Mouse (Mus musculus) brown adipose tissue, adult 24 weeks (tissue): ENCODE data around the gene Clip2. TPM values are rescaled to one million over a fixed set of nuclear protein-coding genes. Genes with fewer than 3 reads are reported as not detected.

Source experiments
- H3K27ac ChIP-seq: fragments of 200-500 bp; replicated peaks from 2 replicates; pipeline ENCODE4 v1.5.1; 2012; ENCODE audit warnings: low read depth, mild to moderate bottlenecking, low read length
- H3K4me1 ChIP-seq: fragments of 200-500 bp; 2 replicates; pipeline ENCODE4 v1.6.1; 2012; ENCODE audit warnings: low read length, mixed read lengths; ENCODE audit not compliant: control insufficient read depth, insufficient read depth, insufficient read length
- H3K4me3 ChIP-seq: fragments of 200-500 bp; 2 replicates; pipeline ENCODE4 v1.5.1; 2012; ENCODE audit warnings: low read depth, mild to moderate bottlenecking, low read length, moderate library complexity; ENCODE audit not compliant: insufficient read depth
- polyA plus RNA-seq: library from polyadenylated mRNA; stranded (reverse); fragments of >200 nt; gene quantifications from 2 replicates; pipeline ENCODE4 v1.2.4, GENCODE M21; 2012; ENCODE audit not compliant: missing spikeins, insufficient read depth, insufficient read length

The Clip2 gene
- polyA plus RNA-seq, 1 experiment: 6.9 TPM

GRCm38 (mm10) chr5:134549640-134550168 is 2.5 kb downstream of the Clip2 start:
- Histone ChIP-seq H3K4me3 (no peak overlapping the region), H3K27ac (no peak overlapping the region), H3K4me1 (peaks cover 13% of the 10 kb centered on the region)

DNA sequence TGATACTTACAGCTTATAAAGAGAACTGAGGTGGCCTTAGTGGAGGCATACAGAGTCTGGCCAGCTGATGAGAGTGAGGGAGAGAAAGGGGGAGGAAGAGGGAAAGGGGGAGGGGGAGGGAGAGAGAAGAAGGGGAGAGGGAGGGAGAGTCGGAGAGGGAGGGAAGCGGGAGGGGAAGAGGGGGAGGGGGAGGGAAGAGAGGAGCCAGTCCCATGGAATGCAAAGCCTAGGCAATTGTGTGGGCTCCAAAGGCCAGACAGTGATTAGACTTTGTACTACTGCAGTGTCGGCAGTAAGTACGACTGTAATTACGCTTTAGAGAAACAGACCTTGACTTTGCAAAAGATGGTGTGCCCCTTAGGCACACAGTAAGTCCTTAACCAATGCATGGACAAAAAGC is 3.9 kb downstream of the Clip2 start:
- Histone ChIP-seq H3K27ac (no peak overlapping the region), H3K4me3 (no peak overlapping the region)

GRCm38 (mm10) chr5:134546790-134547189 is 5.4 kb downstream of the Clip2 start:
- no peak overlapping the region for H3K4me3 ChIP-seq
- no peak overlapping the region for H3K27ac ChIP-seq
- peaks cover 22% of the 10 kb centered on the region for H3K4me1 ChIP-seq

More for the DNA sequence above, 3.9 kb downstream of the Clip2 start:
- peaks cover 20% of the 10 kb centered on the region for H3K4me1 ChIP-seq

GRCm38 (mm10) chr5:134545242-134545629 is 7.0 kb downstream of the Clip2 start:
- H3K27ac ChIP-seq: no peak overlapping the region
- no peak overlapping the region for H3K4me3 ChIP-seq
- peaks cover 30% of the 10 kb centered on the region for H3K4me1 ChIP-seq

DNA sequence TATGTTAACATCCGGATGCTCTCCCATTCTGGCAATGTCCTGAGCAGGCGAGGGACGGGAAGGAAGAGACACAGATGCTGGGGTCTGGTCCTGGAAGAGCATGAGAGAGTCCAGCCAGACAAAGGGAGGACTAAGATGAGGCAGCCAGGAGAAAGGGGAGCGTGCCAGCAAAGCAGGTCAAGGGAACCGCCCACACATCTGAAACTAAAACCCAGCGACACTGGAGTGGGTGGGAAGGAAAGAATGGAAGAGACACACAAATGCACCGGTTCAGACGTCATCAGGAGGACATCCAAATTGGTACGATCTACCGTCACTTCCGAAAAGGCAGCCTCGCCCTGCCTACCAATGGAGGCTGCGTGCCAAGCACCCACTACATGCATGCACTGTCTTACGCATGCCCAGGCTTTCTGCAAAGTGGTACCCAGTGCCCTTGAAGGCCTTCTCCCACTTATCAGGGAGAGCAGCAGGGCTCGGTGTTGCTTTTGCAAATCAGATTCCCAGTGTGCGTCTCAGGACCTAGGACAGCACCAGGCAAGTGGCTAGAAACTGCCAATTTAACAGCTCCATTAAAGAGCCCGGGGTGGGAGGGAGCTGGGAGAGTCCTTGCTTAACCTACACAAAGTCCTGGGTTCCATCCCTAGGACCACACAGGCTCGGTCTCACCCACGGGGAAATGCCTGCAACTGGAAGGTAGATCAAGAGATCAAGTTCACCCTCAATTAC is 7.6 kb downstream of the Clip2 start:
- peak overlapping the region; percentile 6 for H3K27ac ChIP-seq
- H3K4me1 ChIP-seq: peaks cover 34% of the 10 kb centered on the region
- no peak overlapping the region for H3K4me3 ChIP-seq

GRCm38 (mm10) chr5:134541640-134542039 is 10.6 kb downstream of the Clip2 start:
- Histone ChIP-seq H3K4me3 (no peak overlapping the region), H3K4me1 (peaks cover 39% of the 10 kb centered on the region), H3K27ac (peak overlapping the region; percentile 80)

GRCm38 (mm10) chr5:134540881-134541280 is 11.4 kb downstream of the Clip2 start:
- H3K4me3 ChIP-seq: no peak overlapping the region
- peak overlapping the region; percentile 95 for H3K27ac ChIP-seq
- peaks cover 39% of the 10 kb centered on the region for H3K4me1 ChIP-seq

GRCm38 (mm10) chr5:134539891-134540290 is 12.3 kb downstream of the Clip2 start:
- Histone ChIP-seq H3K4me3 (no peak overlapping the region), H3K27ac (peak overlapping the region; percentile 95), H3K4me1 (peaks cover 35% of the 10 kb centered on the region)

DNA sequence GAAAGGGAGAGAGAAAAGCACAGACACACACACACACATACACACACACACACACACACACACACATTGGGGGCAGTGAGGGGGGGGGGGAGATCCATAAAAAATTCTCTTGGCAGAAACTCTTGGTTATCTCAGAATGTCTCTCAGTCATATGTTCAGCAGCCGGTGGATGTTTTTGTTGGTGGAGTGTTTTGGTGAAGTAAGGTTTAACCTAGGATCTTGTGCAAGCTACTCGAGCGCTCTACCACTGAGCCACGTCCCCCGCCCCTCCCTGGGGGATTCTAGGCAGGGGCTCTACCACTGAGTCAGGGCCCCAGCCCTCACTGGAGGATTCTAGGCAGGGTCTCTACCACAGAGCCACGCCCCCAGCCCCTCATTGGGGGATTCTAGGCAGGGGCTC is 16.2 kb downstream of the Clip2 start:
- Histone ChIP-seq H3K4me1 (peaks cover 19% of the 10 kb centered on the region), H3K4me3 (no peak overlapping the region), H3K27ac (no peak overlapping the region)

DNA sequence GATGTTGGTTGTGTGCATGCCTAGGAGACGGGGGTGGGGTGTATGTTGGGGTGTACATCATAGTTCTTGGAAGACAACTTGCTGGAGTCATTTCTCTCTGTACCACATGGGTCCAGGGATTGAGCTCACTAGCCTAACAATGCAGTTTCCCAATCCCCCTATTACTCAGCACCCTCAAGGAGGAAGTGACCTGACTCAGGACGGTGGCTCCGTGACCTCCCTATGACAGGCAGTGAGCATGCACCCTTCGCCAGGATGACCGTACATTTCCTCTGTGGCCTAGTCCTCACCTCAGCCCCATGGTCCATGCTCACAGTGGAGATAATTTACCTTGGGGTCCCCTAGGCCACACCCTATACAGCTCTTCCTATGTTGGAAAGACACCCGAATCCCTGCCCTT is 19.8 kb downstream of the Clip2 start:
- H3K27ac ChIP-seq: no peak overlapping the region
- H3K4me1 ChIP-seq: peaks cover 4% of the 10 kb centered on the region
- no peak overlapping the region for H3K4me3 ChIP-seq

- peaks cover 4% of the 10 kb centered on the region for H3K4me1 ChIP-seq
- peak overlapping the region; percentile 45 for H3K27ac ChIP-seq
- no peak overlapping the region for H3K4me3 ChIP-seq
Observed at GRCm38 (mm10) chr5:134531585-134531984, 20.6 kb downstream of the Clip2 start.

DNA sequence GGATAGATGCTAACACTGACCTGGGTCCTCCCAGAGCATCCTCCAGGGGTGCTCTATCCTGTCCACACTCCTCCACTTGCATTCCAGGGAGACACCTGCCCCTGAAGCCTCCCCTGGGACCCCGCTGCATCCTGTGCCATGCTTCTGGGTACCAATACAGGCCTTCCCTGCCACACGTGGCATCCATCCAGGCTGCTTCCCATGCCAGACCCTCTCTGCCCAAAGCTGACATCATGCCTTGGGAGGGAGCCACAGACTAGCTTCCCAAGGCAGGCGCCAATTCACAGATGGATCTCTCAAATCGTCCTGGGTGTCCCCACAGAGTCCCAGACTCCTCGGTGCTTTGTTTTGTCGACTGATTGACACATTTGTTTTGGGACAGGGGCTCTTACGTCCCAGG is 21.4 kb downstream of the Clip2 start:
- Histone ChIP-seq H3K27ac (no peak overlapping the region), H3K4me1 (peaks cover 4% of the 10 kb centered on the region), H3K4me3 (no peak overlapping the region)

DNA sequence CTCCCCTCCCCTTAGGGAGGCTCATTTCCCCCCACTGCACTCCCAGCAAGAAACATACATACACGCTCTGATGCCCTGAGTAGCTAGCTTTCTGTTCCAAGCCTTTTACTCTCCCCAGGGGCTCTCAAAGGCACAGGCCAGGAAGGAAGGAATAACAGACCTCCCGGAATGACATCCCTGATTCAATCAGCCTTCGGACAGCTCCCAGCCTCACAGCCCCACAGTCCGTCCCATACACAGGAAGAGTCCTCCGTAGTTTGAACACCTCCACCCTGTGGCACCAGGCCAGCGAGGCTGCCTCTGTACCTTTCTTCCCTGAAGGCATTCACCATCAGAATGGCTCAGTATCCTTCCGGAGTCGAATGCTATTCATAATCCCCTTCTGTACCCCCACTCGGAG is 23.7 kb downstream of the Clip2 start:
- H3K4me3 ChIP-seq: no peak overlapping the region
- H3K4me1 ChIP-seq: peaks cover 4% of the 10 kb centered on the region
- no peak overlapping the region for H3K27ac ChIP-seq

- Histone ChIP-seq H3K27ac (no peak overlapping the region), H3K4me1 (peaks cover 2% of the 10 kb centered on the region), H3K4me3 (no peak overlapping the region)
Observed at GRCm38 (mm10) chr5:134525971-134526711, 26.1 kb downstream of the Clip2 start.

DNA sequence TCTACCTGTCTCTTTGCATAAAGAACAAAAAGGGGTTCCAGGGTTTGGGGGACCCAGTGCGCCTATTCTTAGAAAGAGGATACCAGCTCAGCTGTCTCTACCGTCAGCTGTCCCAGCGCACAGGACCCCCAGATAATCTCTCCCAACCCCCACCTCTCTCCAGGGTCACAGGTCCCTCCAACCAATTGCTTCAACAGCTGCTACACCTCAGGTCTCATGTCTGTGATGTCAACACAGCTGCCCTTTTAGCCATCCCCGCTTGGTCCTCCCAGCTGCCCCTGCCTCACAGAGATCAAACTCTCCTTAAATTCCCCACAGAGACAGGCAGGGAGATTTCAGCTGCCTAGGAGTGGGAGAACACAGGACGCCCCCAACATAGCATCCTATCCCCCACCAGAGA is 28.5 kb downstream of the Clip2 start:
- Histone ChIP-seq H3K4me3 (no peak overlapping the region), H3K4me1 (no peaks in the 10 kb centered on the region; the same call in 1 of the 2 replicates), H3K27ac (no peak overlapping the region)
